Mouse (Mus musculus) skeletal muscle tissue, postnatal 0 days (tissue): ENCODE data around the gene Gm4301. TPM values are rescaled to one million over a fixed set of nuclear protein-coding genes. Genes with fewer than 3 reads are reported as not detected.

Source experiments
- polyA plus RNA-seq: library from polyadenylated mRNA; unstranded; fragments of >200 nt; fragmentation: Nextera tagmentation; extraction: Ambion mirVana; gene quantifications from 2 replicates; pipeline ENCODE4 v1.2.1, GENCODE M21; 2015

Gm4301 gene
- polyA plus RNA-seq = not detected in 2 replicates

DNA sequence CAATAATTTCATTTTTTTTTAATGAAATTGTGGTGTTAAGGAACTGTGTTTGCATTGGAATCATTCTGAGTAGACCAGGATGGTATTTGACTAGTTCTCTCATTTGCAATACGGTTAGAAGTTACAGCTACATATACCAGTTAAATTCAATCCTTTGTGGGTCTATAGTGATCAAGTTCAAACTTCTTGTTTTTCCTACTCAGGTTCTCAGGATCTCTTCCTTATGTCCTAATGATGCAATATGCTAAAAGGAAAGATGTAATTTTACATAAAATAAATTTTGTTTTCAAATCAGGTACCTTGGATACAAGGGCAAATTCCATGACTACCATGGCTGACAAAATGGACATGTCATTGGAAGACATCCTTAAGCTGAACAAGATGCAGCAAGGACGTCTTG, at the start of gene Gm4301:
Gm4301 (plus strand) TSS at position 301 of the 400 bp plus-strand sequence.

DNA sequence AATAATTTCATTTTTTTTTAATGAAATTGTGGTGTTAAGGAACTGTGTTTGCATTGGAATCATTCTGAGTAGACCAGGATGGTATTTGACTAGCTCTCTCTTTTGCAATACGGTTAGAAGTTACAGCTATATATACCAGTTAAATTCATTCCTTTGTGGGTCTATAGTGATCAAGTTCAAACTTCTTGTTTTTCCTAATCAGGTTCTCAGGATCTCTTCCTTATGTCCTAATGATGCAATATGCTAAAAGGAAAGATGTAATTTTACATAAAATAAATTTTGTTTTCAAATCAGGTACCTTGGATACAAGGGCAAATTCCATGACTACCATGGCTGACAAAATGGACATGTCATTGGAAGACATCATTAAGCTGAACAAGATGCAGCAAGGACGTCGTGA, 5.1 kb downstream of the Gm4301 start, which contains the start of gene Gm4302:
Gm4302 (plus strand) TSS at position 301 of the 400 bp plus-strand sequence.

DNA sequence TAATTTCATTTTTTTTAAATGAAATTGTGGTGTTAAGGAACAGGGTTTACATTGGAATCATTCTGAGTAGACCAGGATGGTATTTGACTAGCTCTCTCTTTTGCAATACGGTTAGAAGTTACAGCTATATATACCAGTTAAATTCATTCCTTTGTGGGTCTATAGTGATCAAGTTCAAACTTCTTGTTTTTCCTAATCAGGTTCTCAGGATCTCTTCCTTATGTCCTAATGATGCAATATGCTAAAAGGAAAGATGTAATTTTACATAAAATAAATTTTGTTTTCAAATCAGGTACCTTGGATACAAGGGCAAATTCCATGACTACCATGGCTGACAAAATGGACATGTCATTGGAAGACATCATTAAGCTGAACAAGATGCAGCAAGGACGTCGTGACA, 10.2 kb downstream of the Gm4301 start, which contains the start of gene Gm4303:
Gm4303 (plus strand) TSS at position 301 of the 400 bp plus-strand sequence.

DNA sequence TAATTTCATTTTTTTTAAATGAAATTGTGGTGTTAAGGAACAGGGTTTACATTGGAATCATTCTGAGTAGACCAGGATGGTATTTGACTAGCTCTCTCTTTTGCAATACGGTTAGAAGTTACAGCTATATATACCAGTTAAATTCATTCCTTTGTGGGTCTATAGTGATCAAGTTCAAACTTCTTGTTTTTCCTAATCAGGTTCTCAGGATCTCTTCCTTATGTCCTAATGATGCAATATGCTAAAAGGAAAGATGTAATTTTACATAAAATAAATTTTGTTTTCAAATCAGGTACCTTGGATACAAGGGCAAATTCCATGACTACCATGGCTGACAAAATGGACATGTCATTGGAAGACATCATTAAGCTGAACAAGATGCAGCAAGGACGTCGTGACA, 15.3 kb downstream of the Gm4301 start, which contains the start of gene Gm4305:
Gm4305 (plus strand) TSS at position 301 of the 400 bp plus-strand sequence.

DNA sequence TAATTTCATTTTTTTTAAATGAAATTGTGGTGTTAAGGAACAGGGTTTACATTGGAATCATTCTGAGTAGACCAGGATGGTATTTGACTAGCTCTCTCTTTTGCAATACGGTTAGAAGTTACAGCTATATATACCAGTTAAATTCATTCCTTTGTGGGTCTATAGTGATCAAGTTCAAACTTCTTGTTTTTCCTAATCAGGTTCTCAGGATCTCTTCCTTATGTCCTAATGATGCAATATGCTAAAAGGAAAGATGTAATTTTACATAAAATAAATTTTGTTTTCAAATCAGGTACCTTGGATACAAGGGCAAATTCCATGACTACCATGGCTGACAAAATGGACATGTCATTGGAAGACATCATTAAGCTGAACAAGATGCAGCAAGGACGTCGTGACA, 25.6 kb downstream of the Gm4301 start, which contains the start of gene Gm4307:
Gm4307 (plus strand) TSS at position 301 of the 400 bp plus-strand sequence.

DNA sequence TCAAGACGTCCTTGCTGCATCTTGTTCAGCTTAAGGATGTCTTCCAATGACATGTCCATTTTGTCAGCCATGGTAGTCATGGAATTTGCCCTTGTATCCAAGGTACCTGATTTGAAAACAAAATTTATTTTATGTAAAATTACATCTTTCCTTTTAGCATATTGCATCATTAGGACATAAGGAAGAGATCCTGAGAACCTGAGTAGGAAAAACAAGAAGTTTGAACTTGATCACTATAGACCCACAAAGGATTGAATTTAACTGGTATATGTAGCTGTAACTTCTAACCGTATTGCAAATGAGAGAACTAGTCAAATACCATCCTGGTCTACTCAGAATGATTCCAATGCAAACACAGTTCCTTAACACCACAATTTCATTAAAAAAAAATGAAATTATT, 47.0 kb downstream of the Gm4301 start, which contains the start of gene Gm4312:
Gm4312 (minus strand) TSS at position 101 of the 400 bp plus-strand sequence.

Other genes with a start within 250 kb of the Gm4301 start
- gene Gm4302, start 5.2 kb downstream of the Gm4301 start, polyA plus RNA-seq = not detected in 2 replicates
- not detected in 2 replicates for gene Gm4303, start 10.3 kb downstream of the Gm4301 start, polyA plus RNA-seq
- not detected in 2 replicates for gene Gm4305, start 15.4 kb downstream of the Gm4301 start, polyA plus RNA-seq
- gene Gm4307, start 25.7 kb downstream of the Gm4301 start, polyA plus RNA-seq = not detected in 2 replicates
- not detected in 2 replicates for gene Gm4312, start 46.9 kb downstream of the Gm4301 start, polyA plus RNA-seq
- 5.5 and 6.0 TPM in 2 replicates for gene Tmtc3, start 151.7 kb downstream of the Gm4301 start, polyA plus RNA-seq
- gene Cep290, start 151.9 kb downstream of the Gm4301 start, polyA plus RNA-seq = 1.3 TPM in 2 replicates